17 mouse cellular contexts compared by ENCODE assay signal in genomic region chr6:53644056-53644455, GRCm38 (mm10).
"Had no signal": no experiment of that assay in that cellular context is flagged by ENCODE, and none has a peak within 500 bp of the region (broad histone marks: within the 10 kb centered on the region; RNA-seq: fewer than 3 reads in every experiment).

No protein-coding gene starts in this region.

- ATAC-seq: liver, postnatal 0 days; lung, postnatal 0 days had no signal

- DNase-seq: kidney, adult 18-20 months; kidney, adult 9 months; kidney, postnatal 14 days; kidney, postnatal 4 days; liver, postnatal 0 days; lung, embryonic 14.5 days; right cerebral cortex, postnatal 25 days; spleen, adult 18-20 months; thymus, postnatal 36 days had no signal

- H3K4me1 ChIP-seq: stomach, embryonic 15.5 days had no signal

- H3K4me3 ChIP-seq: limb, embryonic 15.5 days; neural tube, embryonic 12.5 days; neural tube, embryonic 15.5 days; stomach, embryonic 15.5 days had no signal

- H3K9ac ChIP-seq: limb, embryonic 15.5 days; liver, embryonic 14.5 days; liver, postnatal 0 days; lung, embryonic 14.5 days; neural tube, embryonic 12.5 days; neural tube, embryonic 15.5 days; stomach, embryonic 15.5 days had no signal

- H3K27me3 ChIP-seq: limb, embryonic 15.5 days; neural tube, embryonic 12.5 days; neural tube, embryonic 15.5 days; stomach, embryonic 15.5 days had no signal

- H3K36me3 ChIP-seq: neural tube, embryonic 12.5 days; neural tube, embryonic 15.5 days; stomach, embryonic 15.5 days had no signal

- H3K9me3 ChIP-seq: limb, embryonic 15.5 days; neural tube, embryonic 12.5 days; neural tube, embryonic 15.5 days; stomach, embryonic 15.5 days had no signal

- H3K4me2 ChIP-seq: limb, embryonic 15.5 days; liver, embryonic 11.5 days; lung, embryonic 14.5 days; neural tube, embryonic 12.5 days; neural tube, embryonic 15.5 days; stomach, embryonic 15.5 days had no signal

- H3K27ac ChIP-seq: limb, embryonic 15.5 days; liver, embryonic 14.5 days; macrophage; neural tube, embryonic 12.5 days; neural tube, embryonic 15.5 days; stomach, embryonic 15.5 days had no signal
